Mouse (Mus musculus): ENCODE measurements around the gene Nr2e3. TPM values are rescaled to one million over a fixed set of nuclear protein-coding genes. Genes with fewer than 3 reads are reported as not detected.
"Not testable (repeated sequence)": the region's sequence is repeated elsewhere in the genome, so short reads cannot be mapped to it uniquely, and the experiment has no call there.

Gene Nr2e3
- total RNA-seq (2021): not detected
- long read RNA-seq, experiment 1: 0 reads
- long read RNA-seq, experiment 2: 0 reads

GRCm38 (mm10) chr9:59960559-59960958, at the start of gene Nr2e3:
Gene Nr2e3 (minus strand): TSS chr9:59960659.
- DNase-seq (ENCODE audit: low spot score in 2 of 2): no peak
- intact Hi-C loops (cut with DNase I): loop anchor here (2.0 to 10.0 kb wide), 2 partner anchors 236 to 276 kb away; no protein-coding TSS in a partner anchor

GRCm38 (mm10) chr9:60008936-60009335, 48.5 kb upstream of the Nr2e3 start:
- intact Hi-C loops (cut with DNase I): no loop called here
- no peak for DNase-seq (ENCODE audit: low spot score in 2 of 2)

GRCm38 (mm10) chr9:60002323-60002722, 41.9 kb upstream of the Nr2e3 start:
- DNase-seq (ENCODE audit: low spot score in 2 of 2): no peak
- intact Hi-C loops (cut with DNase I): no loop called here

- intact Hi-C loops (cut with DNase I): no loop called here
- no peak for DNase-seq (ENCODE audit: low spot score in 2 of 2)
These were observed 41.0 kb upstream of the Nr2e3 start for GRCm38 (mm10) chr9:60001444-60001843.

- DNase-seq (ENCODE audit: low spot score in 2 of 2): peak in 1 of 2 experiments; percentile 44
- intact Hi-C loops (cut with DNase I): no loop called here
These were observed 37.3 kb upstream of the Nr2e3 start for GRCm38 (mm10) chr9:59997725-59998124.

- intact Hi-C loops (cut with DNase I): no loop called here
- no peak for DNase-seq (ENCODE audit: low spot score in 2 of 2)
These were observed 30.9 kb upstream of the Nr2e3 start for GRCm38 (mm10) chr9:59991407-59991806.

GRCm38 (mm10) chr9:59989864-59990263, 29.4 kb upstream of the Nr2e3 start:
- DNase-seq (ENCODE audit: low spot score in 2 of 2): peak; percentile 77 to 83
- intact Hi-C loops (cut with DNase I): no loop called here

- intact Hi-C loops (cut with DNase I): no loop called here
- peak; percentile 19 to 66 for DNase-seq (ENCODE audit: low spot score in 2 of 2)
These were observed 25.6 kb upstream of the Nr2e3 start for GRCm38 (mm10) chr9:59985900-59986572.

GRCm38 (mm10) chr9:59981116-59981515, 20.7 kb upstream of the Nr2e3 start:
- DNase-seq (ENCODE audit: low spot score in 2 of 2): no peak
- intact Hi-C loops (cut with DNase I): no loop called here

GRCm38 (mm10) chr9:59971263-59971662, 10.8 kb upstream of the Nr2e3 start:
- intact Hi-C loops (cut with DNase I): no loop called here
- DNase-seq (ENCODE audit: low spot score in 2 of 2): peak in 1 of 2 experiments; percentile 37

GRCm38 (mm10) chr9:59969383-59969782, 8.9 kb upstream of the Nr2e3 start:
- DNase-seq (ENCODE audit: low spot score in 2 of 2): peak; percentile 77 to 80
- intact Hi-C loops (cut with DNase I): loop anchor here (10.0 kb wide), 1 partner anchor 245 kb away; no protein-coding TSS in a partner anchor

GRCm38 (mm10) chr9:59965046-59965445, 4.6 kb upstream of the Nr2e3 start:
- intact Hi-C loops (cut with DNase I): loop anchor here (10.0 kb wide), 1 partner anchor 240 kb away; no protein-coding TSS in a partner anchor
- DNase-seq (ENCODE audit: low spot score in 2 of 2): no peak

GRCm38 (mm10) chr9:59964367-59964766, 3.9 kb upstream of the Nr2e3 start:
- DNase-seq (ENCODE audit: low spot score in 2 of 2): peak; percentile 43 to 78
- intact Hi-C loops (cut with DNase I): loop anchor here (10.0 kb wide), 1 partner anchor 240 kb away; no protein-coding TSS in a partner anchor

GRCm38 (mm10) chr9:59961201-59961955, 919 bp upstream of the Nr2e3 start:
- no peak for DNase-seq (ENCODE audit: low spot score in 2 of 2)
- intact Hi-C loops (cut with DNase I): loop anchor here (2.0 to 10.0 kb wide), 2 partner anchors 237 to 275 kb away; no protein-coding TSS in a partner anchor

GRCm38 (mm10) chr9:59959276-59959675, 1.2 kb downstream of the Nr2e3 start:
- DNase-seq (ENCODE audit: low spot score in 2 of 2): peak; percentile 79 to 86
- intact Hi-C loops (cut with DNase I): no loop called here

GRCm38 (mm10) chr9:59958115-59958514, 2.3 kb downstream of the Nr2e3 start:
- not testable (repeated sequence) for DNase-seq (ENCODE audit: low spot score in 2 of 2)

GRCm38 (mm10) chr9:59956496-59956895, 4.0 kb downstream of the Nr2e3 start:
- DNase-seq (ENCODE audit: low spot score in 2 of 2): no peak
- intact Hi-C loops (cut with DNase I): no loop called here

More at GRCm38 (mm10) chr9:59958115-59958514, 2.3 kb downstream of the Nr2e3 start:
- intact Hi-C loops (cut with DNase I): not testable (repeated sequence)

- peak in 1 of 2 experiments; percentile 34 for DNase-seq (ENCODE audit: low spot score in 2 of 2)
- intact Hi-C loops (cut with DNase I): no loop called here
These were observed 4.8 kb downstream of the Nr2e3 start for GRCm38 (mm10) chr9:59955692-59956091.

- DNase-seq (ENCODE audit: low spot score in 2 of 2): no peak
- intact Hi-C loops (cut with DNase I): no loop called here
These were observed 5.3 kb downstream of the Nr2e3 start for GRCm38 (mm10) chr9:59955199-59955598.

- no peak for DNase-seq (ENCODE audit: low spot score in 2 of 2)
- intact Hi-C loops (cut with DNase I): no loop called here
These were observed 6.9 kb downstream of the Nr2e3 start for GRCm38 (mm10) chr9:59953556-59953955.

All from left cerebral cortex, postnatal 14 days (tissue).